Mouse (Mus musculus) layer of hippocampus, postnatal 10 days (tissue): ENCODE results near the gene Cfap99. TPM values are rescaled to one million over a fixed set of nuclear protein-coding genes. Genes with fewer than 3 reads are reported as not detected.

ENCODE experiments used
- DNase-seq, 2 experiments: peaks; one replicate each; pipeline ENCODE4 v3.0.0; 2021; ENCODE audit warnings: low spot score in 2 of 2
- total RNA-seq, 2 experiments: library from RNA; stranded (reverse); gene quantifications; 2 replicates each; pipeline ENCODE4 v1.2.3; 2021

The Cfap99 gene
- total RNA-seq, 2 experiments from 2014 or later: 0.23 to 0.40 TPM

GRCm38 (mm10) chr5:34276746-34277145 is 11.7 kb upstream of the Cfap99 start:
- DNase-seq: no peak

- DNase-seq: no peak
These were observed 10.3 kb upstream of the Cfap99 start for GRCm38 (mm10) chr5:34278058-34278457.

- DNase-seq: no peak
These were observed 9.2 kb upstream of the Cfap99 start for GRCm38 (mm10) chr5:34279214-34279613.

- no peak for DNase-seq
These were observed 7.4 kb upstream of the Cfap99 start for GRCm38 (mm10) chr5:34280976-34281375.

- DNase-seq: no peak
These were observed 5.0 kb upstream of the Cfap99 start for GRCm38 (mm10) chr5:34283355-34283754.

- DNase-seq: no peak
These were observed 4.1 kb upstream of the Cfap99 start for GRCm38 (mm10) chr5:34284156-34284750.

GRCm38 (mm10) chr5:34285285-34285684 is 3.1 kb upstream of the Cfap99 start:
- DNase-seq: no peak

GRCm38 (mm10) chr5:34286516-34286915 is 1.9 kb upstream of the Cfap99 start:
- no peak for DNase-seq

- peak; percentile 33 to 44 for DNase-seq
These were observed 1.2 kb upstream of the Cfap99 start for GRCm38 (mm10) chr5:34287001-34287837.

GRCm38 (mm10) chr5:34287838-34288145 is 608 bp upstream of the Cfap99 start:
- DNase-seq: peak in 1 of 2 experiments; percentile 21

- no peak for DNase-seq
These were observed 886 bp downstream of the Cfap99 start for GRCm38 (mm10) chr5:34289286-34289685.

GRCm38 (mm10) chr5:34293363-34293762 is 5.0 kb downstream of the Cfap99 start:
- no peak for DNase-seq

GRCm38 (mm10) chr5:34294696-34295095 is 6.3 kb downstream of the Cfap99 start:
- DNase-seq: no peak

- DNase-seq: no peak
These were observed 6.7 kb downstream of the Cfap99 start for GRCm38 (mm10) chr5:34295141-34295540.

GRCm38 (mm10) chr5:34298061-34298460 is 9.7 kb downstream of the Cfap99 start:
- no peak for DNase-seq

- DNase-seq: no peak
These were observed 10.6 kb downstream of the Cfap99 start for GRCm38 (mm10) chr5:34298937-34299535.

GRCm38 (mm10) chr5:34302377-34302776 is 14.0 kb downstream of the Cfap99 start:
- no peak for DNase-seq

- no peak for DNase-seq
These were observed 20.6 kb downstream of the Cfap99 start for GRCm38 (mm10) chr5:34309016-34309415.

- no peak for DNase-seq
These were observed 31.2 kb downstream of the Cfap99 start for GRCm38 (mm10) chr5:34319491-34320034.

GRCm38 (mm10) chr5:34321236-34321635 is 32.8 kb downstream of the Cfap99 start:
- no peak for DNase-seq

- no peak for DNase-seq
These were observed 36.9 kb downstream of the Cfap99 start for GRCm38 (mm10) chr5:34325286-34325685.

- DNase-seq: peak in 1 of 2 experiments; percentile 14
These were observed 37.9 kb downstream of the Cfap99 start for GRCm38 (mm10) chr5:34326249-34326691.
